Mouse (Mus musculus) heart, embryonic 11.5 days (tissue): ENCODE measurements around the gene Raph1. TPM values are rescaled to one million over a fixed set of nuclear protein-coding genes. Genes with fewer than 3 reads are reported as not detected.

Experiments
- ATAC-seq: fragments of 200-750 bp; cut with Nextera tagmentation; replicated peaks from 2 replicates; pipeline ENCODE4 v1.8.0; 2017; ENCODE audit warnings: moderate library complexity; ENCODE audit not compliant: insufficient number of reproducible peaks, low FRiP score, low TSS enrichment
- H3K27ac ChIP-seq: fragments of 300-500 bp; sonication (generic); 2 replicates; pipeline ENCODE4 v1.5.1; 2014; ENCODE audit warnings: mild to moderate bottlenecking, low read depth, low read length
- H3K27me3 ChIP-seq: fragments of 300-500 bp; sonication (generic); 2 replicates; pipeline ENCODE4 v1.6.1; 2014; ENCODE audit warnings: mild to moderate bottlenecking, low read length, mixed read lengths; ENCODE audit not compliant: control insufficient read depth, insufficient read depth
- H3K36me3 ChIP-seq: fragments of 300-500 bp; sonication (generic); 2 replicates; pipeline ENCODE4 v1.6.1; 2014; ENCODE audit warnings: mild to moderate bottlenecking, low read length, moderate library complexity, mixed read lengths; ENCODE audit not compliant: control insufficient read depth, insufficient read depth
- H3K4me1 ChIP-seq: fragments of 300-500 bp; sonication (generic); 2 replicates; pipeline ENCODE4 v1.6.1; 2014; ENCODE audit warnings: low read length; ENCODE audit not compliant: control insufficient read depth, insufficient read depth
- H3K4me2 ChIP-seq: fragments of 300-500 bp; sonication (generic); 2 replicates; pipeline ENCODE4 v1.6.1; 2014; ENCODE audit warnings: mild to moderate bottlenecking, moderate library complexity
- H3K4me3 ChIP-seq: fragments of 300-500 bp; sonication (generic); 2 replicates; pipeline ENCODE4 v1.5.1; 2014; ENCODE audit warnings: low read depth, low read length
- H3K9ac ChIP-seq: fragments of 300-500 bp; sonication (generic); 2 replicates; pipeline ENCODE4 v1.6.1; 2014; ENCODE audit warnings: mild to moderate bottlenecking, low read depth, low read length, moderate library complexity
- H3K9me3 ChIP-seq: fragments of 300-500 bp; sonication (generic); replicated peaks from 2 replicates; pipeline ENCODE4 v1.6.1; 2016; ENCODE audit warnings: low read length; ENCODE audit not compliant: control insufficient read depth
- WGBS: fragments of 180-500 bp; shearing (Covaris S2); extraction: QIAGEN DNeasy Blood & Tissue Kit; methylation state at CpG from one replicate; pipeline ENCODE4 v1.1.7; 2014; ENCODE audit not compliant: insufficient replicate concordance; 5-methylcytosine and 5-hydroxymethylcytosine counted together
- polyA plus RNA-seq: library from polyadenylated mRNA; unstranded; fragments of >200 nt; fragmentation: Nextera tagmentation; extraction: Ambion mirVana; gene quantifications from 2 replicates; pipeline ENCODE4 v1.2.1, GENCODE M21; 2014

Gene Raph1
- 56.7 and 66.0 TPM in 2 replicates for polyA plus RNA-seq

DNA sequence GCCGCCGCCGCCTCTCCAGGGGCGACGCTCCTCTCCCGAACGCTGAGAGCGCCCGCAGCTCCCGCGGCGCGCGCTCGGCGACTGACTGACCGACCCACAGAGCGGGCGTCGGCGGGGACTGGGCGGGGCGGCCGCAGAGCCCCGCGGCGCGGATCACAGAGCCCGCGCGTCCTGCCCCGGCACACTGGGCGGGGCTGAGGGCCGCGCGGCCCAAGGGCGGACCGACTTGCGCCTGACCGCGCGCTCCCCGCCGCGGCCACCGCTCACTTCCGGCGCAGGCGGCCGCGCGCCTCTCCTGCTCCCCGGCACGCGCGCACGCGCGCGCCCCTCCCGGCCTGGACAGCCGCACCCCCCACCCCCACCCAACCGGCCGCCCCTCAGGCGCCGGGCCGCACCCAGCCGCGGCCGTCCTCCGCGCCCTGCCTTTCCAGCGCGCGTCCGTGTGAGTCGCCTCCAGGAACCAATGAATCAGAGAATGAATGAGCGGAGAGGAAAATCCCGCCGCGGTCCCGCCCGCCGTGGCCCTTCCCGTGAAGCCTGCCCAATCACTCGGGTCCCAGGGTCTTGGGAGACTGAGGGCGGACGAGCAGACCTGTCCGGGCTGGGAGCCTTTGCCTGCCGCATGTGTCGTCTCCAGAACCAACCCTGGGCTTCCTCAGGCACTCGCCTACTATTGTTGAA is at the start of gene Raph1:
Gene Raph1 (minus strand): TSS at position 474 of the 681 bp plus-strand sequence.
- WGBS: under 1% methylated on average over 72 of the region's 92 CpGs
- Histone ChIP-seq H3K36me3 (no peaks in the 10 kb centered on the region), H3K27ac (peak within 1 kb of the TSS; percentile 97), H3K27me3 (no peaks in the 10 kb centered on the region), H3K4me3 (peak within 1 kb of the TSS; percentile 100), H3K9me3 (no peaks in the 10 kb centered on the region), H3K9ac (peak within 1 kb of the TSS; percentile 98), H3K4me1 (peaks cover 8% of the 10 kb centered on the region; the same call in 1 of the 2 replicates), H3K4me2 (peak within 1 kb of the TSS; percentile 79)
- ATAC-seq: peak; percentile 99

- Histone ChIP-seq H3K4me2 (no peak overlapping the region), H3K9me3 (no peaks in the 10 kb centered on the region), H3K27ac (no peak overlapping the region), H3K4me3 (no peak overlapping the region), H3K36me3 (no peaks in the 10 kb centered on the region), H3K4me1 (peaks cover 3% of the 10 kb centered on the region), H3K9ac (no peak overlapping the region), H3K27me3 (no peaks in the 10 kb centered on the region)
- 62% methylated on average over 1 of the region's 1 CpGs for WGBS
- ATAC-seq: no peak
Observed at GRCm38 (mm10) chr1:60615703-60616102, 48.8 kb upstream of the Raph1 start.

DNA sequence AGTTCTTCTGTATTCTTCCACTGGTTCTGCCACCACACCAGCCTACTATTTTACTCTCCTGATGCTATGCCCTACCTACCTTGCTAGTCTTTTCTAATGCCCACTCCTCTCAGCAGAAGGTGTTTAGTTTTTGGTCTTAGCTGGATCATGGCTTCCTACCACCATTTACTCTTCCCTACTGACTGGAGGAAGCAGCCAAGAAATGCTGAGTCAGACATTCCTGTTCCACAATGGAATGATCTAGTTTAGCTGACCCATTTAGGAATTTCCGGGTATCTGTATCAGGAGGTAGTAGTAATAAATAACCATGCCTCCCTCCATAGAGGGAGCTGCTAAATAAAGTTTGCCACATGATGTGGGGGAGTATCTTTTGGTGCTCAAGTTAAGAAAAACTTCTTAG is 48.0 kb upstream of the Raph1 start:
- H3K27ac ChIP-seq: no peak overlapping the region
- peaks cover 3% of the 10 kb centered on the region for H3K4me1 ChIP-seq
- ATAC-seq: no peak
- 65% methylated on average over 1 of the region's 1 CpGs for WGBS
- no peak overlapping the region for H3K4me3 ChIP-seq
- no peaks in the 10 kb centered on the region for H3K27me3 ChIP-seq
- H3K36me3 ChIP-seq: no peaks in the 10 kb centered on the region
- no peak overlapping the region for H3K9ac ChIP-seq
- no peaks in the 10 kb centered on the region for H3K9me3 ChIP-seq
- H3K4me2 ChIP-seq: no peak overlapping the region

DNA sequence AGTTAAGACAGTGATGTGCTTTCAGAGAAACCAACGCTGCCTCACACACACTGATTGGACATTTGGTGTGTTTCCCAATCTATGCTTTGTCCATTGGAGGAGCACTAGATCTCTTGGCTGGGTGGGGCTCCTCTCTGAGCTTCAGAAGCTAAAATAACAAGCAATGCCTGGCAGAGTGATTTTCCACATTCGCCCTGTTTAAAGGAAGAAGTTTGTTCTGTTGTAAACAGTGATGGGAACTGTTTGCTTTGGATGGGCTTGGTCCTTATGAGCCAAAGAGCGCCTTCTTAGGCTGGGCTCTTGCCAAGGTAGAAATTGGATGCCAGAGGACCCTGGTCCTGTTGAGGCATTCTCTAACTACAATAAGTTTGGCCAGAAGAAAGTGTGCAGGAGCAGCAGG is 45.1 kb upstream of the Raph1 start:
- H3K4me3 ChIP-seq: no peak overlapping the region
- H3K36me3 ChIP-seq: no peaks in the 10 kb centered on the region
- WGBS: 77% methylated on average over 3 of the region's 3 CpGs
- peaks cover 11% of the 10 kb centered on the region for H3K4me1 ChIP-seq
- H3K9ac ChIP-seq: no peak overlapping the region
- no peak for ATAC-seq
- H3K9me3 ChIP-seq: no peaks in the 10 kb centered on the region
- H3K27ac ChIP-seq: no peak overlapping the region
- no peaks in the 10 kb centered on the region for H3K27me3 ChIP-seq
- H3K4me2 ChIP-seq: no peak overlapping the region

DNA sequence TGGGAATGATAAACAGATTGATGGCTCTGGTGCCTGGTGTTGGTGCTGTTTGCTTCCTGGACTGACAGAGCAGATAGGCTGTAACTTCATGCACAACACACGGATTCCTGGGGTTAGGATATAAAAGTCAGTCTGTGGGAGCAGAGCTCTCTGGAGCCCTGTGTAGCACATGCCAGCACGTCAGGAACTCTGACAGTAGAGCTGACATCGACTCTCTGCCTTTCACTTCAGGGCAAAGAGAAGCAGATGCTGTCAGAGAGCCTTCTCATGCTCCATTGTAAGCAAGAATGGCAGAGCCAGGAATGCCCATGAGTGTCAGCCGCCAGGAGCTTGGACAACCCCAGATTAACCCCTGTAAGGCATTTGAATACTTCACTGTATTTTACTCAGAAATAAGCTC is 43.7 kb upstream of the Raph1 start:
- Histone ChIP-seq H3K4me2 (no peak overlapping the region), H3K9ac (no peak overlapping the region), H3K9me3 (no peaks in the 10 kb centered on the region), H3K4me3 (no peak overlapping the region), H3K4me1 (peaks cover 11% of the 10 kb centered on the region), H3K36me3 (no peaks in the 10 kb centered on the region), H3K27me3 (no peaks in the 10 kb centered on the region), H3K27ac (peak overlapping the region; percentile 23)
- ATAC-seq: no peak
- WGBS: 32% methylated on average over 4 of the region's 4 CpGs

GRCm38 (mm10) chr1:60609011-60609775 is 42.3 kb upstream of the Raph1 start:
- no peak overlapping the region for H3K9ac ChIP-seq
- peak overlapping the region; percentile 76 for H3K27ac ChIP-seq
- peaks cover 11% of the 10 kb centered on the region for H3K4me1 ChIP-seq
- no peaks in the 10 kb centered on the region for H3K9me3 ChIP-seq
- peak; percentile 61 for ATAC-seq
- no peaks in the 10 kb centered on the region for H3K36me3 ChIP-seq
- no peak overlapping the region; the same call in 1 of the 2 replicates for H3K4me2 ChIP-seq
- WGBS: 44% methylated on average over 8 of the region's 8 CpGs
- H3K4me3 ChIP-seq: no peak overlapping the region
- H3K27me3 ChIP-seq: no peaks in the 10 kb centered on the region

DNA sequence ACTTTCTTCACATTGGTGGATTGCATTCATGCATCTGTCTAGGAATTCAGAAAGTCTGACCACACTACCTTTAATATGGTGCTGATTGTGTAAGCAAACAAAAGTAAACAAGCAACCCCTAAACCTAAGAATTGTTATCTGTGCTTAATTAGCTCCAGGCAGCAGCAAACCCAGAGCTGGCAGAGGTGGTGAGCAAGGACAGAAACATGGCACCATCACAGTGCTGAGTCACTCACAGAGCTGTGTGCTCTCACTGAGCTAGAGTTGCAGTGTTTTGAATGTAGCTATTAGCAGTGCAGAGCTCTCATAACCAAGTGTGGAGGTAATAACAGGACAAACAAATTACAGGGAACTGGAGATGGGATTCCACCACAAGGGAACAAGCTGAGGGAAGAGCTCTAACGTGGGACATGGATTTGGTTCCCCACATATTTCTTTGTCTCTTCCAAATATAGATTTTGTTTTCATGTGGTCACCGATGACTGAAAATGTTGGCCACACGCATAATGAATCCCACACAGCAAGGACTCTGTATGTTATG is 37.6 kb upstream of the Raph1 start:
- Histone ChIP-seq H3K4me3 (no peak overlapping the region), H3K27me3 (no peaks in the 10 kb centered on the region), H3K36me3 (no peaks in the 10 kb centered on the region), H3K4me1 (peaks cover 7% of the 10 kb centered on the region; the same call in 1 of the 2 replicates), H3K4me2 (no peak overlapping the region), H3K27ac (no peak overlapping the region), H3K9me3 (no peaks in the 10 kb centered on the region), H3K9ac (no peak overlapping the region)
- WGBS: 82% methylated on average over 3 of the region's 3 CpGs
- no peak for ATAC-seq

GRCm38 (mm10) chr1:60600682-60601081 is 33.8 kb upstream of the Raph1 start:
- ATAC-seq: no peak
- Histone ChIP-seq H3K36me3 (no peaks in the 10 kb centered on the region), H3K4me3 (no peak overlapping the region), H3K4me2 (no peak overlapping the region), H3K4me1 (no peaks in the 10 kb centered on the region), H3K9ac (no peak overlapping the region), H3K27ac (no peak overlapping the region), H3K9me3 (no peaks in the 10 kb centered on the region), H3K27me3 (no peaks in the 10 kb centered on the region)
- WGBS: 87% methylated on average over 6 of the region's 6 CpGs
